Mouse (Mus musculus): Measurements from ENCODE around the gene Inhbe.

Gene Inhbe

DNA sequence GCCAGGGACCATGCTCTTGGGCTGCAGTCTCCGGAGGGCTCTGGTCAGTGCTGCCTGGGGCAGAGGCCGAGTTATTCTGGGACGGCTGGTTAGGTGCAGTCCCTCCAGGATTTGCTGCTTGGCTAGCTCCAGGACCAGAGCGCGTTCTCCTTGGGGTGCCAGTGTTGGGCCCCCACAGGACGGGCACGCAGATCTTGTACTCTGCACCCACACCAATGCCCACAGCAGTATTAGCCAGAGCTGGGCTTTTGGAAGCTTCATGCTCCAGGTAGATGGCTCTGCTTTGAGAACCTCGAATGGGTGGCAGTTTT is 3.0 kb downstream of the Inhbe start:
- Histone ChIP-seq H3K36me3 (ENCODE audit: insufficient read depth, low read length) (no peaks in the 10 kb centered on the region), H3K4me3 (replicated peaks; ENCODE audit: low read length) (peak overlapping the region; percentile 69), H3K9me3 (ENCODE audit: low read length) (no peaks in the 10 kb centered on the region), H3K27me3 (ENCODE audit: insufficient read depth, low read length) (peaks cover 19% of the 10 kb centered on the region), H3K4me1 (replicated peaks; ENCODE audit: low read depth, low read length) (peaks cover 49% of the 10 kb centered on the region)
- TF ChIP-seq CTCF (conservative IDR thresholded peaks at IDR 0.05; ENCODE audit: low read length): no peak
- TF ChIP-seq NANOG (IDR thresholded peaks at IDR 0.05; ENCODE audit: borderline replicate concordance, low read length): no peak
- no peak for TF ChIP-seq POU5F1 (IDR thresholded peaks at IDR 0.05; ENCODE audit: borderline replicate concordance, low read length)

DNA sequence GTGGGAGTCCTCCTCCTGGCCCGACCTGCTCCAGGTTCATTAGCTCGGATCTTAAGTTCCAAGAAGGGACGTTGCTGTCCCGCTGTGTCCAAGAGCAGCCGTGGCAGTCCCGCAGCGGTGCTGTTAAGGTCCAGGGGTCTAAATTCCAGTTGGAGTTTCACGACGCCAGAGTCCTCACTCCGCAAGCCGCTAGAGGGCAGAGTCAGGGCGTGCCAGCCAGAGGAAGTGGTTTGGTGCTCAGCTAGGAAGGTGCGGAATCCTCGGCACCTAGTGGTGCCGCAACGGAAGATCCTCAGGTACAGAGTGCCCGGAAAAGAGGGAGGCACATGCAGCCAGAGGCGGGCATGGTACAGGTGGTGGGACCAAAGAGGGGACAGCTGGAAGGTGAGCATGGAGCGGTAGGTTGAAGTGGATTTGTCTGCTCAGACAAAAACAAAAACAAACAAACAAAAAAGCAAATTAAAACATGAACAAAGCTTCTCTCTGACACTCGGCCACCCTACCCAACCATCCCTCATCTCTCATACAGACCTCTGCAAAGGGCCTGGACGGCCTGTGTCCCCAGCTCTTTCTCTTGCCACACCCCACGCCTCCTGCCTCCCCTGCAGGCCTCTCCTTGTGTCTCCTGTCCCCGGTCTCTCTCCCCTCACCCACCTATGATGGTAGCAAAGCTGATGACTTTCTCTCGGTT is 3.5 kb downstream of the Inhbe start:
- Histone ChIP-seq H3K4me3 (replicated peaks; ENCODE audit: low read length) (peak overlapping the region; percentile 69), H3K4me1 (replicated peaks; ENCODE audit: low read depth, low read length) (peaks cover 49% of the 10 kb centered on the region), H3K36me3 (ENCODE audit: insufficient read depth, low read length) (no peaks in the 10 kb centered on the region), H3K9me3 (ENCODE audit: low read length) (no peaks in the 10 kb centered on the region), H3K27me3 (ENCODE audit: insufficient read depth, low read length) (peaks cover 15% of the 10 kb centered on the region)
- TF ChIP-seq NANOG (IDR thresholded peaks at IDR 0.05; ENCODE audit: borderline replicate concordance, low read length) (no peak), CTCF (conservative IDR thresholded peaks at IDR 0.05; ENCODE audit: low read length) (peak; percentile 79), POU5F1 (IDR thresholded peaks at IDR 0.05; ENCODE audit: borderline replicate concordance, low read length) (no peak)

DNA sequence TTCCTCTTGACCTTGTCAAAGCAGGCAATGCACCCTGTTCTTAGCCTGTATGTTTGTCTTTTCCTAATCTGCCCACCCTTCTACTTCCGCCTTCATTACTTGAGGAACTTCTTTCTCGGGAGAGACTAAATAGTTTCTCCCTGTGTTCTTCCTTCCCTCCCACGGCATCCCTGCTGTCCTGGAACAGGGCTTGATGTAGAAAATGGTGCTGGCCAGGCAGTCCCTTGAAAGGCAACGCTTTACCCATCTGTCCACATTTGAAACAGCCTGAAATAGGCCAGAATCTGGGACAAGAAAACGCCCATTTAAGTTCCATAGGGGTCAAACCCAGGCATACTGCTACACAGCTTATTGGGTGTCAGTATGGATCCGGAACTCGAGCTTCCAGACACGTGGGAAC is 4.4 kb downstream of the Inhbe start:
- Histone ChIP-seq H3K27me3 (ENCODE audit: insufficient read depth, low read length) (peaks cover 6% of the 10 kb centered on the region; the same call in 1 of the 2 replicates), H3K36me3 (ENCODE audit: insufficient read depth, low read length) (no peaks in the 10 kb centered on the region), H3K9me3 (ENCODE audit: low read length) (no peaks in the 10 kb centered on the region), H3K4me1 (replicated peaks; ENCODE audit: low read depth, low read length) (peaks cover 49% of the 10 kb centered on the region), H3K4me3 (replicated peaks; ENCODE audit: low read length) (peak overlapping the region; percentile 69)
- TF ChIP-seq CTCF (conservative IDR thresholded peaks at IDR 0.05; ENCODE audit: low read length) (no peak), POU5F1 (IDR thresholded peaks at IDR 0.05; ENCODE audit: borderline replicate concordance, low read length) (no peak), NANOG (IDR thresholded peaks at IDR 0.05; ENCODE audit: borderline replicate concordance, low read length) (no peak)

DNA sequence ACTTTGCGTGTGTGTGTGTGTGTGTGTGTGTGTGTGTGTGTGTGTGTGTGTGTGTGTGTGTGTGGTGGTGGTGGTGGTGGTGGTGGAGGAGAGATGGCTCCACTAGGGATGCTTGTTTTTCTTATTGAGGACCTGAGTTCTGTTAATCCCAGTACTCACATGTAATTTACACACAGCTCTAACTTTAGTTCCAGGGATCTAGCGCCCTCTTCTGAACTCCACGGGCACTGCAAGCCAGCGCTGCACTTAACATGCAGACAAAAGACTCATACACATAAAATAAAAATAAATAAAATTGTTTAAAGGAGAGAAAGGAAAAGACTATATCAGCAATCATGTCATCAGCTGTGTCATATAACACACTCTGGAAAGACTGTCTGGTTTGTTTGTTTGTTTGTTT is 5.3 kb downstream of the Inhbe start:
- H3K4me1 ChIP-seq (replicated peaks; ENCODE audit: low read depth, low read length): peaks cover 48% of the 10 kb centered on the region
- TF ChIP-seq CTCF (conservative IDR thresholded peaks at IDR 0.05; ENCODE audit: low read length) (peak; percentile 97), NANOG (IDR thresholded peaks at IDR 0.05; ENCODE audit: borderline replicate concordance, low read length) (no peak)
- H3K9me3 ChIP-seq (ENCODE audit: low read length): no peaks in the 10 kb centered on the region
- H3K4me3 ChIP-seq (replicated peaks; ENCODE audit: low read length): no peak overlapping the region
- peaks cover 6% of the 10 kb centered on the region; the same call in 1 of the 2 replicates for H3K27me3 ChIP-seq (ENCODE audit: insufficient read depth, low read length)
- no peaks in the 10 kb centered on the region for H3K36me3 ChIP-seq (ENCODE audit: insufficient read depth, low read length)

DNA sequence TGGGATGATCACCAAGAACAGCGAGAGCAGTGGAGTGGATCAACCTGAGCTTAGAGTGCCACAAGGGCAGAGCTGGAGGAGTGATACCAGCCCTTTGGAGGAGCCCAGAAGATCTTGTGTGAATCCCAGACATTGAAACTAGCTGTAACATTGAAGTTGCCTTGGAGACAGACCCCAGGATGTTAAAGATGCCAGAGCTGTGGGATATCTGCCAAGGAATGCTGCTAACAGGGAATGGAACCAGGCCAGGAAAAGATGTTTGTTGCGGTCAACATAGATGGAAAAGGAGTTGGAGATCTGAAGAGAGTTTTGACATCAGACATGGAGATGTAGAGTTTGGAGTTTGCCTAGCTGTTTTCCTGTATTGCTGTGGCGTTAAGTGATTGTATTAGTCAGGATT is 8.0 kb downstream of the Inhbe start:
- Histone ChIP-seq H3K36me3 (ENCODE audit: insufficient read depth, low read length) (no peaks in the 10 kb centered on the region), H3K4me3 (replicated peaks; ENCODE audit: low read length) (no peak overlapping the region), H3K27me3 (ENCODE audit: insufficient read depth, low read length) (no peaks in the 10 kb centered on the region), H3K9me3 (ENCODE audit: low read length) (no peaks in the 10 kb centered on the region), H3K4me1 (replicated peaks; ENCODE audit: low read depth, low read length) (peaks cover 40% of the 10 kb centered on the region)
- TF ChIP-seq CTCF (conservative IDR thresholded peaks at IDR 0.05; ENCODE audit: low read length) (no peak), NANOG (IDR thresholded peaks at IDR 0.05; ENCODE audit: borderline replicate concordance, low read length) (no peak), POU5F1 (IDR thresholded peaks at IDR 0.05; ENCODE audit: borderline replicate concordance, low read length) (no peak)

DNA sequence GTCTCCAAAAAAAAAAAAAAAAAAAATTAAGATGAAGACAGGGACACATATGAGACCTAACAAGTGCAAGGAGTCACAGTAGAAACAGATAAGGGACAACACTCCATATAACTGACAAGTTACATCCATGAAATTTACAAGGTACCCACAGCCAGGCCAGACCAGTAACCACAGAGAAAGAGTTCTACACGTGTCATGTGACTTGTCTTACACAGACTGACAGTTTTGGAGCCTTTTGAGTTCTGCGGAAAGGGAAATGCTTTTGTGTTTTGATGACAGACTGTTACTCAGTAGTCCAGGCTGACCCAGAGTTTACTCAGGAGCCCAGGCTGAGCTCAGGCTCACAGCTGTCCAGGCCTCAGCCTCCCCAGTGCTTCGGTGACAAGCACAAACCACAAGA is 11.2 kb downstream of the Inhbe start:
- Histone ChIP-seq H3K9me3 (ENCODE audit: low read length) (no peaks in the 10 kb centered on the region), H3K27me3 (ENCODE audit: insufficient read depth, low read length) (no peaks in the 10 kb centered on the region), H3K36me3 (ENCODE audit: insufficient read depth, low read length) (peaks cover 3% of the 10 kb centered on the region), H3K4me1 (replicated peaks; ENCODE audit: low read depth, low read length) (peaks cover 33% of the 10 kb centered on the region), H3K4me3 (replicated peaks; ENCODE audit: low read length) (no peak overlapping the region)
- TF ChIP-seq POU5F1 (IDR thresholded peaks at IDR 0.05; ENCODE audit: borderline replicate concordance, low read length) (no peak), NANOG (IDR thresholded peaks at IDR 0.05; ENCODE audit: borderline replicate concordance, low read length) (no peak)

DNA sequence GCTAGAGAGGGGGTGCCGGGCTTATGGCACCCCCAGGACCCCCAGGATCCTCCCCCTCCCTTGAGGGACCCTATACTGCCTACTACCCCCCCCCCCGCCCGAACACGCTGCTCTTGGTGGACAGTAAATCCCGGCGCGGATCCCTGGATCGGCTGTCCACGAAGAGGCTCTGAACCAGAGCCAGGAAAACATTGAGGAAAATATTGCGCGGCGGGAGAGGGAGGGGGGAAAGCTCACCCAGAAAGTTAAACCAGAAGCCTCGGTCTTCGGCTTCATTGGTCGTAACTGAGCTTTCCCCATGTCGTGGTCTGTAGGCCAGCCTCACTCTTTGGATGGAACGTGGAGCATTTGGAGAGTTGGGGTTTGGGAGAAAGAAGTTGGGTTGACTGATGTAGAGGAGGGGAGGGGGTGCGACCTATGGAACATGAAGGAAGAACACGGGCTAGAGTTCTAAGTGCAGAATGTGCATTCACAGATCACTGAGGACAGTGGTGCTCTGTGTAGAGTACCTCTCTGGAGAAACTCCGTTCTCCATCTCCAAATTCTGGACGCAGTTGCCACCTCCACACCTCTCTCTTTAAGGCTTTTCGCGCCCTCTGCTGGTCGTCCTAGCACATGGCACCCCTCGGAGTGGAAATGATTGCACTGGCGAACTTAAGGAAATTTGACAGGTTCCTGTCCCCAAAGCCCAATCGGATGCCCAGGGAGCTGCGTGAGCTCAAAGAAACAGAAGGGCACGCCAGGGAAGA is 12.1 kb downstream of the Inhbe start, which contains the start of gene Gli1:
Gene Gli1, minus strand, starts transcription at position 84 of the 749 bp plus-strand sequence.
- Histone ChIP-seq H3K4me3 (replicated peaks; ENCODE audit: low read length) (peak within 1 kb of the TSS; percentile 88), H3K4me1 (replicated peaks; ENCODE audit: low read depth, low read length) (peaks cover 41% of the 10 kb centered on the region), H3K27me3 (ENCODE audit: insufficient read depth, low read length) (no peaks in the 10 kb centered on the region), H3K36me3 (ENCODE audit: insufficient read depth, low read length) (peaks cover 13% of the 10 kb centered on the region), H3K9me3 (ENCODE audit: low read length) (no peaks in the 10 kb centered on the region)
- TF ChIP-seq NANOG (IDR thresholded peaks at IDR 0.05; ENCODE audit: borderline replicate concordance, low read length) (no peak), CTCF (conservative IDR thresholded peaks at IDR 0.05; ENCODE audit: low read length) (peak; percentile 98)

DNA sequence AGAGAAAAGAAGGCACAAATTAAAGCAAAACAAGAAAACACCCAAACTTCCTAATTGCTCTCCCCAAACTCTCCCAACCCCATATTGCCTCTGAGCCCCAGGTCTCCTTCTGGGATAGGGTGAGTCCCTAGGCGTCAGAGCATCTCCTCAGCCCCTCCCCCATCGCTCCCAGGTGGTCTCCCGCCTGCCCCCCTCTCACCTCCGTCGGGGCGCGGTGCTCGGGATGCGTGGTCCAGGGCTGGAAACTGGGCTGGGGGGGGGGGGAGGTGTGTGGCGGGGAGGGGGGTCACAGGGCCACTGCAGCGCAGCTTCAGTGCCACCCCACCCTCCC is 12.9 kb downstream of the Inhbe start:
- H3K4me3 ChIP-seq (replicated peaks; ENCODE audit: low read length): peak overlapping the region; percentile 88
- H3K27me3 ChIP-seq (ENCODE audit: insufficient read depth, low read length): no peaks in the 10 kb centered on the region
- TF ChIP-seq POU5F1 (IDR thresholded peaks at IDR 0.05; ENCODE audit: borderline replicate concordance, low read length): no peak
- TF ChIP-seq CTCF (conservative IDR thresholded peaks at IDR 0.05; ENCODE audit: low read length): no peak
- no peak for TF ChIP-seq NANOG (IDR thresholded peaks at IDR 0.05; ENCODE audit: borderline replicate concordance, low read length)
- H3K4me1 ChIP-seq (replicated peaks; ENCODE audit: low read depth, low read length): peaks cover 48% of the 10 kb centered on the region
- H3K9me3 ChIP-seq (ENCODE audit: low read length): no peaks in the 10 kb centered on the region
- peaks cover 20% of the 10 kb centered on the region for H3K36me3 ChIP-seq (ENCODE audit: insufficient read depth, low read length)

Data from E14TG2a.4 (cell line).